Mouse (Mus musculus): Measurements from ENCODE around the gene Hspa1a.

The Hspa1a gene

DNA sequence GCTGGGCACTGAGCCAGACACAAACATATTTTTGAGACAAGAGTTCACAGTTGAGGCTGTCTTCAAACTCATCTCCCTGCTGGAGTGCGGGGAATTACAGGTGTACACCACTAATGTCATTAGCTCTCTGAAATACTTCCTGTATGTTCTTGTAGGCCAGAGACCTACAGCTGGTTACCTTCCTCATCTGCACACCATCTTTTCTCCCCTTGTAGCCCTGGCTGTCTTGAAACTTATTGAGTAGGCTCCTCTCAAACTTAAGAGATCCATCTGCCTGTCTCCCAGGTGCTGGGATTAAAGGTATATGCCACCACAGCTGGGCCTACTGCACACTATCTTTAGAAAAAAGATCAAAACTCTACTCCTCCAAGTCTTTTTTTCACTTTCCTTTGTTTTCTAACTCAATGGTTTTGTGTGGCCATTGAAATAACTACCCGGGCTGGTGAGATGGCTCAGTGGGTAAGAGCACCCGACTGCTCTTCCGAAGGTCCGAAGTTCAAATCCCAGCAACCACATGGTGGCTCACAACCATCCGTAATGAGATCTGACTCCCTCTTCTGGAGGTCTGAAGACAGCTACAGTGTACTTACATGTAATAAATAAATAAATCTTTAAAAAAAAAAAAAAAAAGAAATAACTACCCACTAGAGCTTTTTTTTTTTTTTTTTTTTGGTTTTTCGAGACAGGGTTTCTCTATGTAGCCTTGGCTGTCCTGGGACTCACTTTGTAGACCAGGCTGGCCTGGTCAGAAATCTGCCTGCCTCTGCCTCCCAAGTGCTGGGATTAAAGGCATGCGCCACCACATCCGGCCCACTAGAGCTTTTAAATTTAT is 23.0 kb downstream of the Hspa1a start:
- in situ Hi-C loops (cut with MboI, MseI): loop anchor here (5.0 kb wide), 1 partner anchor 33 kb away; the partner anchor contains the start of gene Lsm2

- in situ Hi-C loops (cut with MboI, MseI): loop anchor here (5.0 kb wide), 1 partner anchor 35 kb away; the partner anchor contains the start of gene Lsm2
Observed at GRCm38 (mm10) chr17:34947606-34948005, 24.4 kb downstream of the Hspa1a start.

GRCm38 (mm10) chr17:34946486-34947140 is 25.3 kb downstream of the Hspa1a start:
- in situ Hi-C loops (cut with MboI, MseI): loop anchor here (5.0 kb wide), 1 partner anchor 36 kb away; the partner anchor contains the start of gene Lsm2

- in situ Hi-C loops (cut with MboI, MseI): no loop called here
Observed at GRCm38 (mm10) chr17:34944362-34944761, 27.6 kb downstream of the Hspa1a start.

DNA sequence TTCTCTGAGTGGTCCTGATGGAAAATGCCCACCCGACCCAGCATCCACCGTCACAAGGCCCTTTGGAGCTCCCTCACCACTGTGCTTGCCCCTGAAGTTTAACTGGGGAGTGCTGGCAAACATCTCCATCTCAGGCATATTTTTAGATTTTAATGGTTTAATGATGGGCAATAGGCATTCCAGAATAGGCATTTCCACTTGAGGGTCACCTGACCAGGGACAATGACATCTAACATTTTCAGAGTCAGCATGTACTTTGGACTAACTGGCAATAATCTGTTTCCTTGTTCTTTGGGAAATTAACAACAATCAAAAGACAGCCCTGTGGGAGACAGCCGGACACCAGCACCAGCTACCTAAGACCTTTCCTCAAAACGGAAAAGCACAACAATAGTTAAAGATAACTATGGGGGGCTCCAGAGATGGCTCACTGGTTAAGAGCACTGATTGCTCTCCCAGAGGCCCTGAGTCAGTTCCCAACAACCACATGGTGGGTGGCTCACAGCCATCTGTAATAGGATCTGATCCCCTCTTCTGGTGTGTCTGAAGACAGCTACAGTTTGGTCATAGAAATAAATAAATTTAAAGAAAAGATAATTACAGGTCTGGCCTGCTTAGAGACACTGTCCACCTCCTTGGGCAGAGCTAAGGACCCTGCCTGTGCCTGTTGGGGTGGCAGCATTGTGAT is 28.7 kb downstream of the Hspa1a start:
- in situ Hi-C loops (cut with MboI, MseI): no loop called here

DNA sequence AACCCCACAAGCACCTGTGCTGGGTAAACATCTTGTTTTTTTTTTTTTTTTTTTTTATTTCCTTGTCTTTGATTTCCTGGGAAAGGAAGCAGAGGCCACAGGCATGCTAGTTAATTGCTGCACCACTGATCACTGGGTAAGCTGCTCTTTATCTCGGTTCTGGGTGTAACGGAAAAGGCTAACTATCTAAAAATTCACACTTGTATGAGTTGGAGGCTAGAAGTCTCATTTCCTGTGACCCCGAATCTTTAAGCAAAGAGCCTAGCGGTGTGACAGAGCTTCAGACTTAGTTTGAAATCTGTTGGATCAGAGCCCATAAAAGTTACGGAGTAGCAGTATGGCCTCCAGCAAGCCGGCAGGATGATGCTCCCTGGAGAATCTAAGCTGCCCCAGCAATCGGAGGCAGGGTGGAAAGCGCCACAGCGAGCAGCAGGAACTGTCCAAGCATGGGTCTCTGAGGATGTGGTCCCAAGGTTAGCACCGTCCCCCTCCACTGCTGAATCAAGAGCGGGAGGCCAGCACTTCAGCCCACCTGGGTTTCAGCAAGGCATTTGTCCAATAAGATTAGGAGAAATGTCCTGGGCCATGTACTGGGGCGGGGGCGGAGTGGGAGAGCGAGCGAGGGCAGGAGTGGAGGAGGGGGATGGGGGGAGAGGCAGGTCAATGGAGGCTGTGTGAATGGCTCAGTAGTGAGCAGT is 30.5 kb downstream of the Hspa1a start:
- in situ Hi-C loops (cut with MboI, MseI): no loop called here

- in situ Hi-C loops (cut with MboI, MseI): no loop called here
Observed at GRCm38 (mm10) chr17:34937960-34938505, 33.9 kb downstream of the Hspa1a start.

DNA sequence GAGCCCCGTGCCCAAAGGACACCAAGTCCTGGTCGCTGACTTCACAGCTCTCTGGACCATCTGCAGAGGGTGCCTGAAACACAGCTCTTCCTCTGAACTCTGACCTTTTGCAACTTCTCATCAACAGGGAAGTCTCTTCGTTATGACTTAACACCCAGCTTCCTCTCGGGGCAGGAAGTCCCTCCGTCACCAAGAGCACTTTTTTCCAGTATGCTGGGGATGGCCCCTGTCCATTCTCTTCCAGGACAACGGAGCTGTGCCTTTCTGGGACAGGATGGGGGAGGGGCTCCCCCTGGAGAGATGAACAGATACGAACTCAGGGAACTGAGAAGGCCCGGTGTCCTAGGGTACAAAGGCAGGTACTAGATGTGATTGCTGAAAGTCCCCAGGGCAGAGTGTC is 37.1 kb downstream of the Hspa1a start:
- in situ Hi-C loops (cut with MboI, MseI): no loop called here

DNA sequence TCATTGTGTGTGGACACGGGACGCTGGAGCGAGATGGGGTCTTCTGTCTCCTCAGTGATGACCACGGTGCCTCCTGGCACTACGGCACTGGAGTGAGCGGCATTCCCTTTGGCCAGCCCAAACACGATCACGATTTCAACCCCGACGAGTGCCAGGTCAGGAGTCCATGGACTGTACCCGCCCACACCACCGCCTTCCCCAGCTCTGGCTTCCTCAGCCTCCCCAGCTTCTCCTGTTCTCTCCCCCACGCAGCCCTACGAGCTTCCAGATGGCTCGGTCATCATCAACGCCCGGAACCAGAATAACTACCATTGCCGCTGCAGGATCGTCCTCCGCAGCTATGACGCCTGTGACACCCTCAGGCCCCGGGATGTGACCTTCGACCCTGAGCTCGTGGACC is 37.9 kb downstream of the Hspa1a start:
- in situ Hi-C loops (cut with MboI, MseI): no loop called here

GRCm38 (mm10) chr17:34932287-34932686 is 39.7 kb downstream of the Hspa1a start:
- in situ Hi-C loops (cut with MboI, MseI): no loop called here

- in situ Hi-C loops (cut with MboI, MseI): no loop called here
Observed at GRCm38 (mm10) chr17:34931735-34932098, 40.2 kb downstream of the Hspa1a start.

DNA sequence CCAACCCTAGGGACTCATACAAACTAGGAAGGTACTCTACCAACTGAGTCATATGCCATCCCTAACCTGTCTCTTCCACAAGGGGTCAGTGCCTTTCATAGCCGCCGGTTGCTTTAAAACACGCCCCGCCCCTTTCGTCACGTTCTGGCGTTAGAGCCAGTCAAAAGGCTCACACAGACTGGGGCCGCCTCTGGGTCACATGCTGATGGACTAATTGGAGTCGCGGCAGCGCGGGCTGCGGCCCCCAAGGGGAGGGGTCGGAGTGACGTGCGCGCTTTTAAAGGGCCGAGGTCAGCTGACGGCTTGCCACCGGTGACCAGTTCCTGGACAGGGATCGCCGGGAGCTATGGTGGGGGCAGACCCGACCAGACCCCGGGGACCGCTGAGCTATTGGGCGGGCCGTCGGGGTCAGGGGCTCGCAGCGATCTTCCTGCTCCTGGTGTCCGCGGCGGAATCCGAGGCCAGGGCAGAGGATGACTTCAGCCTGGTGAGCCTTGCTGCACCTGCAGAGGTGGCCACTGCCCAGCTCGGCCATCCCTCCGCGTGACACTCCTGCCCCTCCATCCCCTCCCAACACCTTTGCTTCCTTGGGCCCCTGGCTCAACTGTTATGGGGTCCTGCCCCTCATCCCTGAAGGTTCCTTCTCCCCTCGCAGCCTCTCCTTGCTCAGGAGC is 40.8 kb downstream of the Hspa1a start, which contains the start of gene Neu1:
Gene Neu1 (plus strand): TSS at position 193 of the 674 bp plus-strand sequence.
- in situ Hi-C loops (cut with MboI, MseI): no loop called here

DNA sequence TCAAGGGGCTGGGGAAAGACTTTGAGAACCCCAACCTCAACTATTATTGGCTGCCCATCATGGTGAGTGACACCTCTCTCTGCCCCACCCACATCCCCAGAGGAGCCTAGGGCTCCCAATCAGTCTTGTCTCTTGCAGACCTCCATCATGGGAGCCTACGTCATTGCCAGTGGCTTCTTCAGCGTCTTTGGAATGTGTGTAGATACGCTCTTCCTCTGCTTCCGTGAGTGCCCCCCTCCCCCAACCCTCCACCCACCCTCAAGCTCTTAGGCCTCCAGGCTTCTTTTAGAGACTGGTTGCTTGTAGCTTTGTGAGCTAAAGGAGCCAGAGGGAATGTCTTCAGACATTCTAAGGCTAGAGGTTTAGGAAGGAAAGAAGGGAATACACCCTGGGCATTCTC is 43.1 kb downstream of the Hspa1a start:
- in situ Hi-C loops (cut with MboI, MseI): no loop called here

DNA sequence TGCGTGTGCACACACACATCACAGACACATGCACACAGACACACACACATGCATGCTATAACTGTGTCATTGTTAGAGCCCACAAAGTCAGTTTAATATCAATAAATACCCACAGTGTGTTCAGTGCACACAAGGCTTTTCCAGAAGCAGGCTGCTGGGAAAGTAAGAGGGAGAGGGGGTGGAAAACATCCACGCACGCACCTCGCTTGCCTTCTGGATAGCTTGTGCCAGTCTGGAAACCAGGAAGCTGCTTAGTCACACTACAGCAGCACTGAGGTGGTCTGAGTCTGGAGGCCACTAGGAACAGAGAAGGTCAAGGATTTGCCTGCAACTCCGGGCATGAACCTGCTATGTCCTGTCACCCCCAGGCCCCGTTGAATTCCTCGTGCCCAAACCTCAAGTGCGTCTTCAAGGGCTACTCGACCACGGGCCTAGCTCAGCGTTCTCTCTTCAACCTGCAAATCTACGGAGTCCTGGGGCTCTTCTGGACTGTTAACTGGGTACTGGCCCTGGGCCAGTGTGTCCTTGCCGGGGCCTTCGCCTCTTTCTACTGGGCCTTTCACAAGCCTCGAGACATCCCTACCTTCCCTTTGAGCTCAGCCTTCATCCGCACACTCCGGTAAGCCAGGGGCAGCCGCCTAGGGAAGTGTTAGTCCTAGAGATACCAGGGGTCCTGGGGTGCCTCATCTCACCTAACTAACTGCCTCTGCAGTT is 44.5 kb downstream of the Hspa1a start:
- in situ Hi-C loops (cut with MboI, MseI): no loop called here

- in situ Hi-C loops (cut with MboI, MseI): no loop called here
Observed at GRCm38 (mm10) chr17:34924258-34924657, 47.7 kb downstream of the Hspa1a start.

- in situ Hi-C loops (cut with MboI, MseI): no loop called here
Observed at GRCm38 (mm10) chr17:34922939-34923338, 49.0 kb downstream of the Hspa1a start.
